Mouse (Mus musculus): ENCODE measurements at regions not wholly inside any gene's neighbourhood (a gene's known extent, or its start where the extent isn't known, plus 50 kb on each side); places are given as distances from the start of the nearest gene placed in this dataset.

DNA sequence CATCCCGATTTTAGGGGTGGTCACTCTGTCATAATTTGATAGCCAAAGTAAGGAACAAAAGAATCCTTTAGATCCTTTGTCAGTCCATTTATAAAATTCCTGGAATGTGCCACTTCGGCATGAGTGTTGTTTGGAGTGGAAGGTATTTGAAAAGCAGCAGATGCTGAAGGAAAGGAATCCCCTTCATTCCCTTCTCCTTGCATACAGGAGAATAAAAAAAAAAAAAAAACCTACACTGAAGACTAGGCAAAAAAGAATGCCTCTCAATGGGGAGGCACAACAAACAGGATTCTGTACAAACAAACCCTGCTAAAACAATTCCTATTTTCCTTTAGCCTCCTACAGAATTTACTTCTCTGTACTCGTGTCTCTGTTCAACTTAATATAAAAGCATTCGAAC is 59.7 kb upstream of the Atp11b start:
- TF ChIP-seq POLR2A (IDR thresholded peaks at IDR 0.05; ENCODE audit: control insufficient read depth in 1 of 2, insufficient read depth in 1 of 2, low read depth in 1 of 2, low read length in 2 of 2, poor library complexity in 1 of 2) (no peak), CTCF (IDR thresholded peaks at IDR 0.05 in 2 of 3, conservative IDR thresholded peaks at IDR 0.05 in 1 of 3; ENCODE audit: control insufficient read depth in 1 of 3, insufficient read depth in 1 of 3, low read depth in 2 of 3, low read length in 3 of 3, poor library complexity in 1 of 3, severe bottlenecking in 1 of 3) (no peak), MAZ (IDR thresholded peaks at IDR 0.05; ENCODE audit: low read depth, low read length) (no peak), USF2 (IDR thresholded peaks at IDR 0.05; ENCODE audit: borderline replicate concordance in 1 of 2, insufficient read depth in 1 of 2, low read depth in 1 of 2, low read length in 2 of 2) (no peak), MYC (IDR thresholded peaks at IDR 0.05; ENCODE audit: low read depth, low read length) (no peak), POLR2AphosphoS2 (IDR thresholded peaks at IDR 0.05; ENCODE audit: low read length) (no peak), ELF1 (IDR thresholded peaks at IDR 0.05; ENCODE audit: low read depth, low read length) (no peak), POLR2AphosphoS5 (IDR thresholded peaks at IDR 0.05; ENCODE audit: borderline replicate concordance, low read depth, low read length) (no peak)

Data from MEL (cell line).